Mouse (Mus musculus) cerebellum, adult 8-10 months (tissue): ENCODE results near the gene Fmnl2.

Experiments used
- DNase-seq: peaks from one replicate; pipeline ENCODE4 v3.0.0; 2022

Gene Fmnl2

GRCm38 (mm10) chr2:52918094-52918493 is 60.4 kb downstream of the Fmnl2 start:
- DNase-seq, result no peak

GRCm38 (mm10) chr2:52920701-52921435 is 63.2 kb downstream of the Fmnl2 start:
- no peak for DNase-seq

GRCm38 (mm10) chr2:52925062-52925461 is 67.4 kb downstream of the Fmnl2 start:
- no peak for DNase-seq

GRCm38 (mm10) chr2:52927381-52927780 is 69.7 kb downstream of the Fmnl2 start:
- DNase-seq, result no peak

GRCm38 (mm10) chr2:52927858-52928301 is 70.2 kb downstream of the Fmnl2 start:
- no peak for DNase-seq

- DNase-seq, result no peak
These were observed 70.7 kb downstream of the Fmnl2 start for GRCm38 (mm10) chr2:52928401-52928800.

- peak; percentile 60 for DNase-seq
These were observed 72.6 kb downstream of the Fmnl2 start for GRCm38 (mm10) chr2:52930106-52930868.

GRCm38 (mm10) chr2:52931315-52931714 is 73.7 kb downstream of the Fmnl2 start:
- DNase-seq, result no peak

GRCm38 (mm10) chr2:52935906-52936305 is 78.2 kb downstream of the Fmnl2 start:
- no peak for DNase-seq

GRCm38 (mm10) chr2:52938351-52939074 is 80.9 kb downstream of the Fmnl2 start:
- no peak for DNase-seq

GRCm38 (mm10) chr2:52943644-52944423 is 86.2 kb downstream of the Fmnl2 start:
- no peak for DNase-seq

GRCm38 (mm10) chr2:52944594-52944993 is 86.9 kb downstream of the Fmnl2 start:
- no peak for DNase-seq

- no peak for DNase-seq
These were observed 88.4 kb downstream of the Fmnl2 start for GRCm38 (mm10) chr2:52946074-52946473.

- no peak for DNase-seq
These were observed 89.0 kb downstream of the Fmnl2 start for GRCm38 (mm10) chr2:52946524-52947186.

GRCm38 (mm10) chr2:52948406-52948805 is 90.7 kb downstream of the Fmnl2 start:
- no peak for DNase-seq

GRCm38 (mm10) chr2:52949556-52949955 is 91.9 kb downstream of the Fmnl2 start:
- DNase-seq, result no peak

GRCm38 (mm10) chr2:52950226-52950625 is 92.6 kb downstream of the Fmnl2 start:
- no peak for DNase-seq

- DNase-seq, result no peak
These were observed 94.6 kb downstream of the Fmnl2 start for GRCm38 (mm10) chr2:52952202-52952730.

- DNase-seq, result no peak
These were observed 97.4 kb downstream of the Fmnl2 start for GRCm38 (mm10) chr2:52955090-52955489.

- DNase-seq, result no peak
These were observed 98.2 kb downstream of the Fmnl2 start for GRCm38 (mm10) chr2:52955831-52956230.

GRCm38 (mm10) chr2:52957771-52958534 is 100.3 kb downstream of the Fmnl2 start:
- DNase-seq, result no peak
